Mouse (Mus musculus): ENCODE results near the gene Ctf2. TPM values are rescaled to one million over a fixed set of nuclear protein-coding genes. Genes with fewer than 3 reads are reported as not detected.
"Not testable (repeated sequence)": the region's sequence is repeated elsewhere in the genome, so short reads cannot be mapped to it uniquely, and the experiment has no call there.

The Ctf2 gene
- polyA plus RNA-seq, 1 experiment from 2014 or later: not detected

DNA sequence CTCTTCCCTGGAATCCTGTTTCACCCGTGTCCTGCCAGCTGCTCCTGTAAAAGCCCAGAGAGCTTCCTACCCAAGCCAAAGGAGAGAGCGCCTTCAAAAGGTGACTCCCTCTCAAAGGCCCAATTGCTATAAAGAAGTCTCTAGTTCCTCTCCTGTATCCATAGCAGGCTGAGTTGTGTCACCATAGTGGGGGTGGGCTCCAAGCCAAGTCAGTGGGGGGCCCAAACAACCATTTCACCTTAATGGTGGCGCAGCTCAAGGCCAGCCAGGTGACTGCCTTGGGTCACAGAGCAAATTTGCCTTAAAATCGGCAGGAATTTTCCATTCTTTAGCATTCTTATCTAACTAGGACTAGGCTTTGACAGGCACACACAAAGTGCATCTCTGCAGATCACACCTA is 17.1 kb downstream of the Ctf2 start:
- DNase-seq (ENCODE audit: low spot score): no peak

DNA sequence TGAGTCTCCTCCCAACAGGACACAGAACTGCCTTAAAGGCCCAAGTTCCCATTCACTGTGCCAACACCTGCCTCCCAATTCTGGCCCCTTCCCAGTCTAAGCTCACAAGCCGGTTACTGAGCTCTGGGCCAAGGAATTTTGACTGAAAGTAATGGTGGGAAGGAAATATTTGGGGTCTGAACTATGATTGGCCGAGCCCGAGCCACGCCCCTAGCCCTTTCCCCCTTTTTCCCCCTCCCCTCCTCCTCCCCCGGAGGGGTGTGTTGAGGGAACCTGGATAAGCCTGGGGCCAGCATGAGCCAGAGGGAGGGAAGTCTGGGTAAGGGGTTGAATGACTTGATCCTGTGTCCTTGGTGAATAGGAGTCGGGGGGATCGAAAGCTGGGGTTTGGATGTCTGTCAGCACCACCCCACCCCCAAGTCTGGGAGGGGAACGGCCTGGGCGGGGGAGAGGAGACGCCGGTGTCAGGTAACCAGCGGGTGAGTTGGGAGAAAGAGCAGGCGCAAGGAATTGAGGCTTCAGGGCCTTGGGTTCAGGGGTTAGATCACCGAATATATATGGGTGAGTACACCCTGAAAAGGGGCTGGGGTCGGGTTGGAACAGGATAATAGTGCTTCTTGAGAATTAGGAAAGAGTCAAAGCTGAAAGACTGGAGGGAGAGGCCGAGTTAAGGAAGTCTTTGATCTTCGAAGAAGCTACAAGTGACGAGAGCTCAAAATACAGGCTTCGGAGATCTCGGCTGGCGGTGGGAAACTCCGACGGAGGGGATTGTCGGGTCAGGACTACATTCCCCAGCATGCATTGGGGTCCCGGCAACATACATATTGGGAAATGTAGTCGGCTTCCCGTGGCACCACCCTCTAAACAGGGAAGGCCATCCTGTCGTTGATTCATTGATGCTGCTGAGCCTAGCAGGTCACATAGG is 19.2 kb downstream of the Ctf2 start, which contains the start of gene Ctf1:
Gene Ctf1 (plus strand): TSS at position 276 of the 925 bp plus-strand sequence.
- peak; percentile 80 for DNase-seq (ENCODE audit: low spot score)

DNA sequence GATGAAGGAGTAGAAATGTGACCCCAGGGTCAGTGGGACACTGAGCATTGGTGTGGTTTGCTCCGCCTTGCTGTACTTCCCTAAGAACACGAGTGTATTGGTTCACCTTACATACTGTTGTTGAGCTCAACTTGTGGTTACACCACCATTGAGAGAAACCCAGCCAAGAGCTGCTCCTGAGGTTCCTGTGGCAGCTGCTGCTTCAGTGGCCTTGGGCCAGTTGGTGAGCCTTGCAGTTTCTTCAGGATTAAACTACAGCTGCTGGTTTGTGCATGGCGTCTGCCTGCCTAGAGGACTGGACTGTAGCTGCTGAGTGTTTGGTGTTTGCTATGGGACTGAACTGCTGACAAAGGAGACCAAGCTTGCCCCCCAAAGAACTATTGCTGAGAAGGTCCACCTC is 20.5 kb downstream of the Ctf2 start:
- DNase-seq (ENCODE audit: low spot score): peak; percentile 19

DNA sequence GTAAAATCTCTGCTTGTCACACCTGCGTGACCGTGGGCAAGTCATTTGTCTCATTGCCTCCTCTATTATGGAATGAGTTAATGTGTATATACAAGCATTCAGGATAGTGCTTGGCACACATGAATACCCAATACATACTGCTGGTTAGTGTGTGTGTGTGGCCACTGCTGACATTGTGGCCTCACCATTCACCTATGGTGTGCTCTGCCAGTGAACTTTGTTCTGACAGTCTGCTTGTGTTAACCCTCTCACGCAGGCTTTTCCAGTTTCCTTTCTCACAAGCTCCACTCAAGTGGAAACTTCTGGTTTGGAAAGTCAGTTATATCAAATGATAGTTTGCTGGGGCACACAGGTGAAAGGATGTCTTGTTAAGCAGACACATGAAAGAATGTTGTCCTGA is 20.9 kb downstream of the Ctf2 start:
- no peak for DNase-seq (ENCODE audit: low spot score)

DNA sequence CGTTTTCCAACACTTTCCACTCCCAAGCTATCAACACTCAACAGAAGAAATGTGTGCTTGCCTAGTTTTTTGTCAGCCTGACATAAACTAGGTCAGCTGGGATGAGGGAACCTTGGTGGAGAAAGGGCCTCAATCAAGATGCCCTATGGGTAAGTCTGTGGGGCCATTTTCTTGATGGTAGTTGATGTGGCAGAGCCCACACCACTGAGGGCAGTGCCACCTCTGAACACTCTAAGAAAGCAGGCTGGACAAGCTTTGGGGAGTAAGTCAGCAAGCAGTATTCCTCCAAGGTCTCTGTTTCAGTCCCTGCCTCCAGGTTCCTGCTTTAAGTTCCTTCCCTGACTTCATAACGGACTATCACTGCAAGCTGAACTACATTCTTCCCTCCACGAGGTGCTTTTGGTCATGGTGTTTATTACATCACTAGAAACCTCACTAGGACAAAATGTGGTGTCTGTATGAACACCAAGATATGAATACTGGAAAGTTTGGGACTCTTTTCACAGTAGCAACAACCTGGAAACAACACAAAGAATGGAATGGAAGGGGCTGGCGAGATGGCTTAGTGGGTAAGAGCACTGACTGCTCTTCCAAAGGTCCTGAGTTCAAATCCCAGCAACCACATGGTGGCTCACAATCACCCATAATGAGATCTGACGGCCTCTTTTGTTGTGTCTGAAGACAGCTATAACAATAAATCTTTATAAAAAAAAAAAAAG is 22.5 kb downstream of the Ctf2 start:
- no peak for DNase-seq (ENCODE audit: low spot score)

DNA sequence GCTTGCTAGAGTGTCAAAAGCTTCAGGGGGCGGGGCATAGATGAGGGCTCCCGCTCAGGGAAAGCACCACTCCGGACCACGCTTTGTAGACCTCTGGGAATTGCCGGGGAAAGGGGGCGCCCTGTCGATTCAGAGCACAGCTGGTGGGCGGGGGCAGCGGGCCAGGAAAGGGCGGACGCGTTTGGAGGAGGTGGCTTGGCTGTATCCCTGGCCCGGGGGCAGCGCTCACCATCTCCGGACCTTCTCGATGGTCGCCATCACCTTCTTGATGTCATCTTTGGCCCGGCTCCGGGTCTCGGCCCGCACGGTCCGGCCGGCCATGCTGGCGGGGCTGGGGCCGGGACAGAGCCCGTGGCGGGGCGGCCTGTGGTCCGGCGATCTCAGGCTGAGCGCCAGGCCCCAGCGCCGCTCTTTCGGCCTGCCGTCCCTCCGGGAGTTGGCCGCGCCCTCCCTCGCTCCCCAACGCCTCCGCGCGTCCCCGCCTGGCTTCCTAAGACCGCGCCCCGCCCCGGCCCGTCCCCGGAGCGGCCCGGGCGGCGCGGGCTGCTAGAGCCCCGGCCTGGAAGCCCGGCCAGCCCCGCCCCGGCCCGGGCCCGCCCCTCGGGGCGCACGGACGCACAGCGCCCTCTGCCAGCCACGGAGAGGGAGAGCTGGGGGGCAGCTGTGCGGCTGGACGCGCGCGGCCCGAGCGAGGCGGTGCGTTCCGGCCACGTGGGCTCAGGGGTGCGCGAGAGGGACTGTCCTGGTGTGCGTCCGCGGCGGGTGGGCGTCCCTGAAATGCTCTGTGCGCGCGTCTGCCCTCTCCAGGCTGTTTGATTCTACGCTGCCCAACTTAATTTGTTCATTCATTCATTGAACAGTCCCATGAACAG is 23.5 kb downstream of the Ctf2 start, which contains the start of gene Bcl7c:
Gene Bcl7c (minus strand): TSS at position 727 of the 872 bp plus-strand sequence.
- DNase-seq (ENCODE audit: low spot score): peak; percentile 70

DNA sequence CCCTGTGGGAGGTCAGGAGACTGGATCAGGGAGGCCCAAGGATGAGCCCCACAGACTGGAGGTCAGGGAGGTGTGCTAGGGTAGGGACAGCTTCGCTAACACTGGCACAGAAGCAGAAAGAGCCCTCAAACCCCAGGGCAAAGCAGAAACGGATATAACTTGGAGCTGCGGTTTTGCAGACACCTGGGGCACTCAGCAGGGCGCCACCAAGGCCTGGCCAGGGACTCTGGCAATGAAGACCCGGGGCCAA is 24.1 kb downstream of the Ctf2 start:
- peak; percentile 87 for DNase-seq (ENCODE audit: low spot score)

DNA sequence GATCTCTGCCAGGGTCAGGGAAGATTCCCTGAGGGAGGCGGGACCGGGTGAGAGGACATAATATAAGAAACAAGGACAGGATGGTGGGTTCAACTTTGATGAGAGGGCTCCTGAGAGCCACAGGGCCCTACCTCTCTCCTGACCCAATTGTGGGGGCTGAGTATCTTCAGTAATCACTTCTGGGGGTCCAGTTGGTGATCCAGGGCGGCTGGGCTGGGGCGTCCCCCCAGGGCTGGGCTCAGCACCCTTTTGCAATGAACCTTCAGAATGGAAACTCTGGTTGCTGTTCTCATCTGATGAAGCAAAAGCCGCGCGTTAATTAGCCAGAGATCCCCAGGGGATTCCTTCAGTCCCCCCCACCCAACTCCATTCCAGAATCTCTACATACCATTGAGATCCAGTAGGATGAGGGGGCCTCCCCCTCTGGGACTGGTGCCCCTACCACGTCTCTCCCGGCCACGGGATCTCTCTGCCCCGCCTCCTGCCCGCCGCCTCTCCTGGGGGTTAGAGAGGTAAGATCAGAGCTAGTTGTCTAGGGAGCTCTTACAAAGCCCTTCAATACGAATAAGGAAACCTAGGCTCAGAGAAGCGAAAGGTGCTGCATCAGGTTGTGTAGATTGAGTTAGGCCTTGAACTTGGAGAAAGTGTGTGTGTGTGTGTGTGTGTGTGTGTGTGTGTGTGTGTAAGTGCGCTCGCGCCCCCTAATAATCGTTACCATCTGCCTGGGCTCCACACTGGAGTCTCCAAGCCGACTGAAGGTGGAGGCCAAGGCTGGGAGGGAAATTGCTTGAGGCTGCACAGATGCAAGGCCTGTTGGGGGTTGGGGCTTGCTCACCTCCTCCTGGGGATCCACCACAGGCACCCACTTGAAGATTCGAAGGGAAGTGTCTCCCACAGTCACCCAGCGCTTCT is 24.7 kb downstream of the Ctf2 start:
- no peak for DNase-seq (ENCODE audit: low spot score)

DNA sequence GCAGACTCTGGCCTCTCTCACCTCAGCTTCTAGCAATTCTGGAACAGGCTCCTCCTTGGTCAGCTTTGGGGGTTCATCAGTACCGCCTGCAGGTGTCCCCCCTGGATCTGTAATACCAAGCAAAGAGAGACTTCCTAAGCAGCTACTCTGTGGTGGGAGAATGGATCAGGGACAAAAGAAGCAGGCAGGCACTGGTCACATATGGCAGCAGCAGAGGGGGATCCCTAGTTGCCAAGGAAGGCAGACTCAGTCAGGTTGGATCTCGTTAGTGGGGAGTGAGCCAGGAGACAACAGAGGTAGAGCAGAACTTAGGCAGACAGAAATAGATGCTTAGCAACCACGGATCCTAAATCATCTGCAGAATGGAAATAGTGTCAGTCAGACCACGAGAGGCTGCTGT is 26.3 kb downstream of the Ctf2 start:
- DNase-seq (ENCODE audit: low spot score): no peak

DNA sequence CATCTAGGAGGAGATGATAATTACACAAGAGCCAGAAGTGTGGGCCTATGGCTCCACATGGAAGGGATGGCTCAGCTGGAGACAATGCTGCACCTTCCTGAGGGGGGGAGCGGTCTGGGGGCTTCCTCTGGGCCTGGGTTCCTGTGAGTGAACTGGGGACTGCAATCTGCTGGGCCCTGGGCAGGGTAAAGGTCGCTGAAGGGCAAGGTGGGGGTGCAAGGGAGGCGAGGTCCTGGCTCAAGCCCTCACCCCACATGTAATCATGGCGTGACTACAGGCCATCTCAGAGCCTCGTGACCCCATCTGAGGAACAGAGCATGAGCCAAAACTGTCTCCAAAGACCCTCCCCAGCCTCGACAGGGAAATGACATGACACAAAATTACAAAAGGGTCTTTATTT is 27.4 kb downstream of the Ctf2 start:
- DNase-seq (ENCODE audit: low spot score): no peak

DNA sequence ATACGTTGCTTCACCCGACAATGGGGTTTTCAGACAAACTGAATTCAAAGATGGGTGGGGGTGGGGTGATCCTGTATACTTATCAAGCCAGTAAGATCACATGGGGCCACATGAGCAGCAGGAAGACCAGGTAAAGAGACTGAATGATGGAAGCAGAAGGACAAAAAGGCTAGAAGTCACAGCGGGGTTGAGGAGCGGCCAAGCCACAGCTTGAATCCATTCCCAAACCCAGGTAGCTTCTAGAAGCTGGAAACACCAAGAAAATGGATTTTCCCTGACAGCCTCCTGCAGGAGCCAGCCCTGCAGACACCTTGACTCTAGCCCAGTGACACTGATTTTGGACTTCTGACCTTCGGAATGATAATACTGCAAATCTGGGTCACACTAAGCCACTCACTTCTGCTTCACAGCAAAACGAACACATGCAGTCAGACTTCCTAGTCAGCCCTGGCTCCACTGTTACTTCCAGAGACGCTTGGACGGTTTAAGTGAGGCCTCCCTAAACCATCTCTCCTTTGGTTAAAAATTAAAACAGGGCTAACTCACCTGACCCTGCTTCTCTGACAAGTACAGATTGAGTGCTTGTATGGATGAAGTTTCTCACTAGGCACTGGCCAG is 28.3 kb downstream of the Ctf2 start:
- no peak for DNase-seq (ENCODE audit: low spot score)

DNA sequence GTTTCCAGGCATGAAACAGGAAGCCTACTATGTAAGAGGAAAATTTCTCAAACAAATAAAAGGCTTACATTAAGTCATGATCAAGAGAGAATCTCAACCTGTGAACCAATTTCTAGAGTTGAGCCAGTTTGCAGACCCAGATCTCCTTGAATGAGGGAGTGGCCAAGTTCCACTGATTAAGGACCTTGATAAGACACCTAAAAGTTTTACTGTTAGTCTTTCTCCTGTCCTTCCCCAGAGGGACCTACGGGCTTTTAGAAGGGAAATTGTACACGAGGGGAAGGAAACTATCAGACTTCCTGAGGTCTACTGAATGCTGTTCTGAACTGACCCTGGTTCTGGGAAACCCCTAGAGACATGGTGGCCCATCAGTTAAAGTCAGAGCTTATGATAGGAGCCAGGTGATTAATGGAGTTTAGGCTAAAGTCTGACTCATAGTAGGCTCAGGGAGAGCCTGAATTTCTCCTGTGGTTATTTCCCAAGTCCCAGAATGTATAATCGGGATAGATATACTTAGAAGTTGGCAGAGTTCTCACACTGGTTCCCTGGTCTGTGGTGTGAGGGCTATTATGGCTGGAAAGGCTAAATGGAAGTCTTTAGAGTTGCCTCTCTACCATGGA is 31.1 kb downstream of the Ctf2 start:
- DNase-seq (ENCODE audit: low spot score): no peak

DNA sequence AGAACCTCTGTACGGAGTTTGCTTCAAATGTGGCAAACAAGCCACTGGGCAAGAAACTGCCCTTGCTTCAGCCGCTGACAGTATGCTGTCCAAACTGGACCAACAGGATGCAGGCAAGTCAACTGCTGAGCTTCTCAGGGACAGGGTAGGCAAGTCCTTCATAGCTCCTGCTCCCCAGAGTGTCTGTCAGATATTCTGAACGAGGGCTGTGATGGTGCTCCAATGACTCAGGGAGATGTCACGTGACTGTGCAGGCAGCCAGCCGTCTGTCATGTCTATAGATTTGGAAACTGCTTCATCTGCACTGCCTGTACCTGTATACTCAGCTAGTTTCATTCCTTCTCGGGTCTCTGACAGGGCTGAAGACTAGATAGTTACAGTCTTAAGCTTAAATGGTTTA is 33.0 kb downstream of the Ctf2 start:
- DNase-seq (ENCODE audit: low spot score): no peak

DNA sequence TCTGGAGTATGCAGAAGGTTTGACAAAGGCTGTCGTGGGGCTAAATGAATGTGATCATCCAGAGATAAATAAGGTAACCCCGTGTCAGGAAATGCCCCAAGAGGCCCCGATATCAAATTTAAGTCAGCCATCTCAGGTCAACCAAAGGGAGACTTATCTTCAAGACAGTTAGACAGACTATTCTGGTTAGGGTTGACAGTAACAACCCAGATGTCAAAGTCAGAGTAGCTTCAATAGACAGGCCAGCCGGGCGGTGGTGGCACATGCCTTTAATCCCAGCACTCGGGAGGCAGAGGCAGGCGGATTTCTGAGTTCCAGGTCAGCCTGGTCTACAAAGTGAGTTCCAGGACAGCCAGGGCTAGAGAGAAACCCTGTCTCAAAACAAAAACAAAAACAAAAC is 38.2 kb downstream of the Ctf2 start:
- not testable (repeated sequence) for DNase-seq (ENCODE audit: low spot score)

DNA sequence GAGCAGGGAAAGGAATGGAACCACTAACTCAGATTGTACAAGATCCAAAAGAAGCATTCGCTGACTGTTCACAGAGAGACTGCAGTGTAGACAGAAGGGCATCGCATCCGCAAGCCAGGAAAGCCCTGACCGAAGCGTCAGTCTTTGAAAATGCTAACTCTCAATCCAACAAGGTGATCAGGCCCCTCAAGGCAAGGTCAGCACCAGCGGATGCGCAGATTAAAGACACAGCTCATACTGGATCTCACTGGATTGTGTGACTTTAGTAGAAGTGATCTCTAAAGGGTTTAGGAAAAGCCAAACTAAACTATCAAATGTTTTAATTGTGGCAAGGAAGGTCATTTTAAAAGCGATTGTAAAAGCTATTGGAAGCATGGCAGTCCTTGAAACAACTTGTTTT is 38.7 kb downstream of the Ctf2 start:
- DNase-seq (ENCODE audit: low spot score): no peak

DNA sequence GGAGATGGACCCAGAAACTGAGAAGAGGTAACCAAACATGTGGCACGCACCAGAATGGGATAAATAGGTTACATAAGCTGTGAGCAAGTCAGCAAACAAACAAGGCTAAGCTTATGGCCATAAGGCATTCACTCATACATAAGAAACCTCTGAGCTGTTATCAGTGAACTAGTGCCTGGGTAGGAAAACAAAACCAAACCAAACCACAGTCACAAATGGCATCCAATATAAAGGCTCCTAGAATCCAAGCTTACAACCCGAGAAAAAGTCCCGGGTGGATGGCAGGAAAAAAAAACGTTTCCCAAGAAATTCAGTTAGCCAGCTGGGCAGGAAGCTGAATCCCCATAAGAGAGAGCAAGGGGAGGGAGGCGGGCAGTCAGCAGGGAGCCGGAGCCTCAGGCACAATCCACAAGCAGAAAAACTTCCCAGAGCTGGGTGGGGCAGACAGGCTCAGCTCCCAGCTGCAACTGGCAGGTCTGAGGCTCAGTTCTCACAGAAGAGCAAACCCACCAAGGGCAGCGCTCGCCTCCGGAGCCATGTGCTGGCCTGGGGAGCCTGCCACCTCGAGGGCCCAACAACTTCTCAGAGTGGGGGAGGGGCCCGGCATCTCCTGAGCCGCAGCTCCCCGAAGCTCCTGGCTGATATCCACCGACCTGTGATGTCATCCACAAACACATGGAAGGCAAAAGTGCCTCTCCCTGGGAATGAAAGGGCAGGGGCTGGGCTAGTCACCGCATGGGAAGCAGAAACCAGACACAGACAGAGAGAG is 40.6 kb downstream of the Ctf2 start:
- no peak for DNase-seq (ENCODE audit: low spot score)

DNA sequence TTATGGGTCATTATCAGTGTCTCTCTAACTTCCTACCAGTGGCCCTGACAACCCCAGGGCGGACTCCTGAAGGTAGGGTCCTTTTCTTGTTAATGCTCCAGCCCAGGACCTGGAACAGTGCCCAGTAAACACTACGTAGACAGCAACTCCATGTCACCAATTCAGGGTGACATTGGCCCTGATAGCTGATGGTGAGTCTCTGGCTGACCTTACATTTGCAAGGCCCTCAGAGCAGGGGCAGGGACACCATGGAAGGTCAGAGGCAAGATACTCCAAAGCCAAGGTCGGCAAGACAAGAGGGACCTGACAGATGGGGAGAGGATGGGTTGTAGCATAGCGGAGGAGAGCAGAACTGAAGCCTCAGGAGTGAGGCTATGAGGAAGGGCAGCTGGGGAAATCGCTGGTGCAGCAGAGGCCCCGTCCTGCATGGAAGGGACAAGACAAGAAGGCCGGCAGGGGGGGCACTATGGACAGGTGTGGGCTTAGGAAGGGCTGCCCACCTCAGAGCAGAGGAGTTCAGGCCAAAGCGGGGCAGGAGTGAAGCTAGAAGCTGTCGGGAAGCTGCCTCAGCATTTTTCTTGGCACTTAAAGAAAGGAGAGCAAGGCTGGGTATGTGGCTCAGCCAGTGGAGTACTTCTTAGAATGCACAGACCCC is 42.2 kb downstream of the Ctf2 start:
- no peak for DNase-seq (ENCODE audit: low spot score)

DNA sequence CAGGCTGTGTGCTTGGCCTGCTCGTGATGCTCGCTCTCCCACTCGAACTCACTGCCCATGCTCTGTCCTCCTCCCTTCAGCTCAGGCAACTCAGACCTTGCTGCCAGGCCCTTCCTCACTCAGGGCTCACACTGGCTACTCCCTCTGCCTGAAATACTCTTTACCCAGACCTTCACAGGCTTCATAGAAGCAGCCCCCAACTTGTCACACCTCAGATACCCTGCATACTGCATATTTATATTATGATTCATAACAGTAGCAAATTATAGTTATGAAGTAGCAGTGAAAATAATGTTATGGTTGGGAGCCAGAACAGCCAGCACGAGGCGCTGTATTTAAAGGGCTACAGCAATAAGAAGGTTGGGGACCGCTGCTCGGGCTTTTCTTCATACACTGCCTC is 43.0 kb downstream of the Ctf2 start:
- no peak for DNase-seq (ENCODE audit: low spot score)

All from thymus, postnatal 0 days (tissue).